Mouse (Mus musculus) lung, embryonic 14.5 days (tissue): ENCODE measurements around the gene Pde4d. TPM values are rescaled to one million over a fixed set of nuclear protein-coding genes. Genes with fewer than 3 reads are reported as not detected.

Experiments
- ATAC-seq: fragments of 200-750 bp; cut with Nextera tagmentation; 2 replicates; pipeline ENCODE4 v1.8.0; 2017; ENCODE audit warnings: mild to moderate bottlenecking, moderate TSS enrichment, moderate library complexity; ENCODE audit not compliant: insufficient read depth
- DNase-seq: peaks from one replicate; pipeline ENCODE4 v3.0.0-alpha.2; 2015
- H3K27ac ChIP-seq: fragments of 300-500 bp; sonication (generic); 2 replicates; pipeline ENCODE4 v1.5.1; 2014; ENCODE audit warnings: low read depth, mild to moderate bottlenecking, moderate library complexity
- H3K27me3 ChIP-seq: fragments of 300-500 bp; sonication (generic); 2 replicates; pipeline ENCODE4 v1.6.1; 2014; ENCODE audit warnings: low read length, control low read depth; ENCODE audit not compliant: insufficient read depth
- H3K36me3 ChIP-seq: fragments of 300-500 bp; sonication (generic); 2 replicates; pipeline ENCODE4 v1.6.1; 2014; ENCODE audit warnings: control low read depth; ENCODE audit not compliant: insufficient read depth
- H3K4me1 ChIP-seq: fragments of 300-500 bp; sonication (generic); 2 replicates; pipeline ENCODE4 v1.6.1; 2014; ENCODE audit warnings: antibody characterized with exemption, control low read depth; ENCODE audit not compliant: insufficient read depth
- H3K4me2 ChIP-seq: fragments of 300-500 bp; sonication (generic); 2 replicates; pipeline ENCODE4 v1.6.1; 2014; ENCODE audit warnings: mild to moderate bottlenecking
- H3K4me3 ChIP-seq: fragments of 300-500 bp; sonication (generic); 2 replicates; pipeline ENCODE4 v1.5.1; 2014; ENCODE audit warnings: low read depth, low read length
- H3K9ac ChIP-seq: fragments of 300-500 bp; sonication (generic); 2 replicates; pipeline ENCODE4 v1.6.1; 2014
- H3K9me3 ChIP-seq: fragments of 300-500 bp; sonication (generic); 2 replicates; pipeline ENCODE4 v1.6.1; 2016; ENCODE audit warnings: low read depth, low read length, control low read depth
- CTCF ChIP-seq: IDR thresholded peaks from 2 replicates; pipeline ENCODE4 v1.5.1; 2016; ENCODE audit warnings: antibody characterized with exemption, low read depth
- WGBS: fragments of 180-500 bp; shearing (Covaris S2); extraction: QIAGEN DNeasy Blood & Tissue Kit; methylation state at CpG from one replicate; pipeline ENCODE4 v1.1.7; 2014; 5-methylcytosine and 5-hydroxymethylcytosine counted together
- polyA plus RNA-seq: library from polyadenylated mRNA; unstranded; fragments of >200 nt; fragmentation: Nextera tagmentation; extraction: Ambion mirVana; gene quantifications from 2 replicates; pipeline ENCODE4 v1.2.1, GENCODE M21; 2014

The Pde4d gene
- polyA plus RNA-seq, 1 experiment from 2014 or later, result 16.2 TPM

- H3K4me2 ChIP-seq, result no peak overlapping the region
- H3K4me1 ChIP-seq, result peaks cover 5% of the 10 kb centered on the region; the same call in 1 of the 2 replicates
- H3K9ac ChIP-seq, result no peak overlapping the region
- DNase-seq, result peak; percentile 56
- H3K36me3 ChIP-seq, result no peaks in the 10 kb centered on the region
- H3K4me3 ChIP-seq, result no peak overlapping the region
- no peak for TF ChIP-seq CTCF
- 36% methylated on average over 7 of the region's 7 CpGs for WGBS
- H3K27ac ChIP-seq, result no peak overlapping the region
- H3K27me3 ChIP-seq, result no peaks in the 10 kb centered on the region
- H3K9me3 ChIP-seq, result no peaks in the 10 kb centered on the region
- no peak for ATAC-seq
Measured at GRCm38 (mm10) chr13:109312542-109312941, 862.8 kb downstream of the Pde4d start.

DNA sequence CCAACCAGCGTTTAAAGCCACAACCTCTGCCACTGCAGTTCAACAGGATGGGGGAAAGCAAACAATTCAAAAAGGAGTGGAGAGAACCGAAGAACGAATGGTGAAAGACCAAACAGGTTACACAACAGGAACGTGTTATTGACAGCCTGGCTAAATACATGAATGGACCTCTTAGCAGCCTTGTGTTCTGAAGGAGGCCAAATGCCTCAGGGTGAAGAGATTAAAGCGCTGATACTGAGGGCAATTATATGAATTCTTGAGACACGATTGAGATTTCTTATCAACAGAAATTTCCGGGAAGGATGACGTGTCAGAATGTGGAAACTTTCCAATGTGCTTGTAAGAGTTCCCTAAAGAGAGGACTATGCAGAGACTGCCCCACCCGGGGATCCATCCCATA, 865.9 kb downstream of the Pde4d start:
- Histone ChIP-seq H3K4me2 (no peak overlapping the region), H3K36me3 (no peaks in the 10 kb centered on the region), H3K9me3 (no peaks in the 10 kb centered on the region), H3K4me3 (no peak overlapping the region), H3K4me1 (peaks cover 12% of the 10 kb centered on the region; the same call in 1 of the 2 replicates), H3K27me3 (no peaks in the 10 kb centered on the region), H3K9ac (no peak overlapping the region), H3K27ac (no peak overlapping the region)
- DNase-seq, result peak; percentile 48
- ATAC-seq, result no peak
- WGBS, result 26% methylated on average over 9 of the region's 9 CpGs
- TF ChIP-seq CTCF, result no peak

- H3K27me3 ChIP-seq, result no peaks in the 10 kb centered on the region
- ATAC-seq, result no peak
- H3K36me3 ChIP-seq, result no peaks in the 10 kb centered on the region
- peaks cover 12% of the 10 kb centered on the region; the same call in 1 of the 2 replicates for H3K4me1 ChIP-seq
- H3K9me3 ChIP-seq, result no peaks in the 10 kb centered on the region
- no peak overlapping the region for H3K9ac ChIP-seq
- WGBS, result 88% methylated on average over 2 of the region's 2 CpGs
- no peak overlapping the region for H3K4me2 ChIP-seq
- H3K4me3 ChIP-seq, result no peak overlapping the region
- DNase-seq, result no peak
- no peak overlapping the region for H3K27ac ChIP-seq
- TF ChIP-seq CTCF, result no peak
Measured at GRCm38 (mm10) chr13:109317644-109318043, 867.9 kb downstream of the Pde4d start.

DNA sequence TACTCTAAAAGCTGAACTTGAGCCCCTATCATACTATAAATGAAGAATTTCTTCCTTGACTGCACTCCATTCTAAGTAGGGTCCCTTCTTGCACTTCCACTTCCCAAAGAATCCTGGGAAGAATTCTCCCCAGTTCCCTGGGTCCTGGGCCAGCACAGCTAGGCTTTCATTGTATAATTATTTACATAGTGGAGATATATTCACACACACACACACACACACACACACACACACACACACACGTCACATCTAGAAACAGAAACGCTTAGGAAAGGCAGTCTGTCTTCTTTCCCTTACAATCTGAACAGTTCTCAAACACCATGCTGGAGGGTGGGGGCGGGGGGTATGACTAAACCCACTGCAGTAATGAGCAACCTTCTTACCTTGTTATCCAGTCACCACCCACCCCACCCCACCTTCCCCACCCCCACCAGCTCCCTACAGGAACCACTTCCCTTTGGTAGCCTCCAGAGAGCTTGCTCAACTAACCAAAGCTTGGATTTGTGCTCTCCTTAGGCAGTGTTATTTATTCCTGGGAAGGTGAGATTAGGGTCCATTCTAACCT, 868.8 kb downstream of the Pde4d start:
- ATAC-seq, result peak; percentile 31; the same call in 1 of the 2 replicates
- Histone ChIP-seq H3K27me3 (no peaks in the 10 kb centered on the region), H3K4me3 (no peak overlapping the region), H3K36me3 (no peaks in the 10 kb centered on the region), H3K4me2 (no peak overlapping the region), H3K9me3 (no peaks in the 10 kb centered on the region), H3K27ac (no peak overlapping the region), H3K4me1 (peaks cover 12% of the 10 kb centered on the region; the same call in 1 of the 2 replicates), H3K9ac (no peak overlapping the region)
- DNase-seq, result no peak
- 34% methylated on average over 3 of the region's 3 CpGs for WGBS
- TF ChIP-seq CTCF, result no peak

- DNase-seq (no peak), ATAC-seq (no peak)
- Histone ChIP-seq H3K27ac (no peak overlapping the region), H3K9ac (no peak overlapping the region), H3K4me3 (no peak overlapping the region), H3K27me3 (no peaks in the 10 kb centered on the region), H3K9me3 (no peaks in the 10 kb centered on the region), H3K4me1 (no peaks in the 10 kb centered on the region), H3K36me3 (no peaks in the 10 kb centered on the region), H3K4me2 (no peak overlapping the region)
- TF ChIP-seq CTCF, result no peak
- 81% methylated on average over 5 of the region's 5 CpGs for WGBS
Measured at GRCm38 (mm10) chr13:109326061-109326460, 876.3 kb downstream of the Pde4d start.

DNA sequence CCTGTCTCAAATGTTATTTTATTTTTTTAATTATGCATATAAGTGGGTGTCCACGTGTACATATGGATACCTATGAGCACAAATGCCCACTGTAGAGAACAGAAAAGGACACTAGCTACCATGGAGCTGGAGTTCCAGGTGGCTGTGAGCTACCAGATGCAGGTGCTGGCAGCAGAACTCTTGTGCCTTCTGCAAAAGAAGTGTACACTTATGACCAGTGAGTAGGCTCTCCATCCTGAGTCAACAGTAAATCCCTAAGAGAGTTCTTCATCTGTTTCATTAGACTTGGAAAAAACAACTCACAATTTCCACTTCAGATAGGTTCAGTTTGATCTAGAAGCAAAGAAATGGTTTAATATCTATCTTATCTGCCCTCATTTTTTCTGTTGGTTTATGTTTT, 881.8 kb downstream of the Pde4d start:
- no peak overlapping the region for H3K9ac ChIP-seq
- no peaks in the 10 kb centered on the region for H3K9me3 ChIP-seq
- no peaks in the 10 kb centered on the region for H3K27me3 ChIP-seq
- H3K27ac ChIP-seq, result no peak overlapping the region
- ATAC-seq (no peak), DNase-seq (no peak)
- H3K4me3 ChIP-seq, result no peak overlapping the region
- WGBS, result 27% methylated on average over 1 of the region's 1 CpGs
- H3K4me2 ChIP-seq, result no peak overlapping the region
- H3K4me1 ChIP-seq, result no peaks in the 10 kb centered on the region
- no peak for TF ChIP-seq CTCF
- no peaks in the 10 kb centered on the region for H3K36me3 ChIP-seq

GRCm38 (mm10) chr13:109341902-109342301, 892.2 kb downstream of the Pde4d start:
- peak; percentile 31 for DNase-seq
- H3K4me2 ChIP-seq, result no peak overlapping the region
- no peak overlapping the region for H3K4me3 ChIP-seq
- no peaks in the 10 kb centered on the region for H3K4me1 ChIP-seq
- no peaks in the 10 kb centered on the region for H3K9me3 ChIP-seq
- H3K27ac ChIP-seq, result no peak overlapping the region
- H3K36me3 ChIP-seq, result no peaks in the 10 kb centered on the region
- WGBS, result 49% methylated on average over 3 of the region's 3 CpGs
- no peak overlapping the region for H3K9ac ChIP-seq
- no peak for ATAC-seq
- H3K27me3 ChIP-seq, result no peaks in the 10 kb centered on the region
- peak; percentile 50 for TF ChIP-seq CTCF
